ENCODE assay signal across 8 mouse cellular contexts in the genomic region with DNA sequence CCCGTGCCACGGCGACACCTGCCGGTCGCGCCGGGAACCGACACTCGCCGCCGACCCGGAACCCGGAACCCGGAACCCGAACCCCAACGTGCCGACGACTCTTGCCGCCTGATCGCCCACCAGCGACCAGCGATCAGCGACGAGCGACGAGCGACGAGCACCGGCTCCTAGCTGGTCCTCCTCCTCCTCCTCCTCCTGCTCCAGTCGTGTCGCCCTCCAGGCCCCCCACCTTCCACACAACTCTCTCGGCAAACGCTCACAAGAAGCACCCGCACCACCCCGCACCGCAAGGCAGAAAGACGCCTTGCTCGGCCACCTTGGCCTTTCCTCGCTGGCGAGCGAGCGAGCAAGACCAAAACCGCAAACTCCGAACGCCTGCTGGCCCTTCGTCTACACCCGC.
A peak's percentile ranks its signal among the peaks of the same experiment; 100 is the strongest.
DNase-seq lines count a peak whose midpoint lies in the region; ATAC-seq and TF ChIP-seq lines count a peak whose summit lies in the region.
"Not testable (repeated sequence)": the region's sequence is repeated elsewhere in the genome, so short reads cannot be mapped to it uniquely, and the experiment has no call there.

No protein-coding gene starts in this region.

- not testable (repeated sequence) for H3K9me3 ChIP-seq in embryonic facial prominence, embryonic 13.5 days; heart, embryonic 11.5 days (replicated peaks; ENCODE audit: control insufficient read depth, low read length); intestine, embryonic 16.5 days (ENCODE audit: control insufficient read depth, low read length); midbrain, embryonic 12.5 days

- H3K27me3 ChIP-seq in embryonic facial prominence, embryonic 13.5 days; heart, embryonic 11.5 days (ENCODE audit: control insufficient read depth, insufficient read depth, low read length); intestine, embryonic 16.5 days (replicated peaks; ENCODE audit: control insufficient read depth, insufficient read depth, low read length); liver, adult 2 months (ENCODE audit: control insufficient read depth, insufficient read depth, low read length); midbrain, embryonic 12.5 days; spleen, adult 2 months (ENCODE audit: control insufficient read depth, insufficient read depth, low read length): not testable (repeated sequence)

- H3K4me1 ChIP-seq in embryonic facial prominence, embryonic 13.5 days; heart, embryonic 11.5 days (ENCODE audit: control insufficient read depth, insufficient read depth, low read length); intestine, embryonic 16.5 days (ENCODE audit: control insufficient read depth, insufficient read depth, low read length); liver, adult 2 months (ENCODE audit: control insufficient read depth, insufficient read depth, low read length); midbrain, embryonic 12.5 days; spleen, adult 2 months (ENCODE audit: control insufficient read depth, insufficient read depth, insufficient read length): not testable (repeated sequence)

- H3K79me2 ChIP-seq in liver, adult 2 months (ENCODE audit: control insufficient read depth, insufficient read depth, low read length): not testable (repeated sequence)

- not testable (repeated sequence) for ATAC-seq in embryonic facial prominence, embryonic 13.5 days (ENCODE audit: insufficient number of reproducible peaks, insufficient read depth, low FRiP score, low TSS enrichment, low read depth); heart, embryonic 11.5 days (replicated peaks; ENCODE audit: insufficient number of reproducible peaks, low FRiP score, low TSS enrichment); intestine, embryonic 16.5 days; midbrain, embryonic 12.5 days (ENCODE audit: low FRiP score, low read depth)

- 9% methylated on average over 20 of the region's 47 CpGs for WGBS in embryonic facial prominence, embryonic 13.5 days
- 6% methylated on average over 13 of the region's 47 CpGs for WGBS in heart, embryonic 11.5 days (ENCODE audit: insufficient replicate concordance)
- 6% methylated on average over 18 of the region's 47 CpGs for WGBS in intestine, embryonic 16.5 days
- 4% methylated on average over 17 of the region's 47 CpGs for WGBS in liver, adult 2 months
- WGBS in midbrain, embryonic 12.5 days: 9% methylated on average over 17 of the region's 47 CpGs
- WGBS in spleen, adult 2 months: 6% methylated on average over 18 of the region's 47 CpGs

- H3K4me2 ChIP-seq in embryonic facial prominence, embryonic 13.5 days: peak overlapping the region; percentile 53
- H3K4me2 ChIP-seq in heart, embryonic 11.5 days: peak overlapping the region; percentile 53
- H3K4me2 ChIP-seq in intestine, embryonic 16.5 days (ENCODE audit: low read depth, low read length): peak overlapping the region; percentile 47
- H3K4me2 ChIP-seq in midbrain, embryonic 12.5 days (replicated peaks): peak overlapping the region; percentile 45

- H3K36me3 ChIP-seq in embryonic facial prominence, embryonic 13.5 days; heart, embryonic 11.5 days (ENCODE audit: control insufficient read depth, insufficient read depth, low read length); intestine, embryonic 16.5 days (ENCODE audit: control insufficient read depth, insufficient read depth, low read length); liver, adult 2 months (ENCODE audit: control insufficient read depth, insufficient read depth, low read length); midbrain, embryonic 12.5 days; spleen, adult 2 months (ENCODE audit: control insufficient read depth, insufficient read depth, low read length): not testable (repeated sequence)

- DNase-seq in 416B (ENCODE audit: low read depth): peak; percentile 46
- DNase-seq in brain, adult 2 months (ENCODE audit: low read depth, low spot score): peak; percentile 66
- DNase-seq in liver, adult 2 months (ENCODE audit: extremely low read depth, low read depth, low spot score); spleen, adult 2 months (ENCODE audit: low read depth in 1 of 2, low spot score in 2 of 2): not testable (repeated sequence)

- peak overlapping the region; percentile 42 for H3K4me3 ChIP-seq in embryonic facial prominence, embryonic 13.5 days
- peak overlapping the region; percentile 29; the same call in 1 of the 2 replicates for H3K4me3 ChIP-seq in heart, embryonic 11.5 days (ENCODE audit: low read depth, low read length)
- peak overlapping the region; percentile 42 for H3K4me3 ChIP-seq in intestine, embryonic 16.5 days (ENCODE audit: low read length)
- H3K4me3 ChIP-seq in liver, adult 2 months (ENCODE audit: insufficient read depth, low read depth, low read length): peak overlapping the region; percentile 88
- H3K4me3 ChIP-seq in midbrain, embryonic 12.5 days: peak overlapping the region; percentile 43
- H3K4me3 ChIP-seq in spleen, adult 2 months (ENCODE audit: extremely low read depth, insufficient read depth, insufficient read length): peak overlapping the region; percentile 62

- peak overlapping the region; percentile 59; the same call in 1 of the 2 replicates for H3K9ac ChIP-seq in embryonic facial prominence, embryonic 13.5 days
- not testable (repeated sequence) for H3K9ac ChIP-seq in heart, embryonic 11.5 days (ENCODE audit: low read depth, low read length); midbrain, embryonic 12.5 days (replicated peaks)
- peak overlapping the region; percentile 48; the same call in 1 of the 2 replicates for H3K9ac ChIP-seq in intestine, embryonic 16.5 days (ENCODE audit: low read depth, low read length)
- peak overlapping the region; percentile 83 for H3K9ac ChIP-seq in liver, adult 2 months (ENCODE audit: low read depth, low read length)

- not testable (repeated sequence) for H3K27ac ChIP-seq in embryonic facial prominence, embryonic 13.5 days; heart, embryonic 11.5 days (ENCODE audit: low read depth, low read length); intestine, embryonic 16.5 days (ENCODE audit: low read length); liver, adult 2 months (replicated peaks; ENCODE audit: insufficient read depth, low read depth, low read length); midbrain, embryonic 12.5 days (replicated peaks)
- peak overlapping the region; percentile 67 for H3K27ac ChIP-seq in spleen, adult 2 months (ENCODE audit: insufficient read depth, low read length)

- not testable (repeated sequence) for TF ChIP-seq POLR2A in liver, adult 2 months (IDR thresholded peaks at IDR 0.05; ENCODE audit: extremely low read depth, insufficient read depth, low read length); spleen, adult 2 months (IDR thresholded peaks at IDR 0.05; ENCODE audit: low read depth, low read length)

- TF ChIP-seq CTCF in liver, adult 2 months (IDR thresholded peaks at IDR 0.05; ENCODE audit: low read depth, low read length); spleen, adult 2 months (IDR thresholded peaks at IDR 0.05; ENCODE audit: extremely low read depth, insufficient read depth, insufficient read length, insufficient replicate concordance): not testable (repeated sequence)

Comparison
In these comparisons a context has a peak if more than half of its experiments do, and no peak if none do; other contexts are left out.
1. H3K4me3 ChIP-seq: peak in every context shown above with its lines; median percentile 88 in liver, adult 2 months; 62 in spleen, adult 2 months; 43 in midbrain, embryonic 12.5 days; 42 in embryonic facial prominence, embryonic 13.5 days; 42 in intestine, embryonic 16.5 days; 29 in heart, embryonic 11.5 days.